Mouse (Mus musculus): ENCODE results near the gene Zcchc24. TPM values are rescaled to one million over a fixed set of nuclear protein-coding genes. Genes with fewer than 3 reads are reported as not detected.

Gene Zcchc24
- polyA plus RNA-seq, 1 experiment from 2014 or later = 11.3 TPM

DNA sequence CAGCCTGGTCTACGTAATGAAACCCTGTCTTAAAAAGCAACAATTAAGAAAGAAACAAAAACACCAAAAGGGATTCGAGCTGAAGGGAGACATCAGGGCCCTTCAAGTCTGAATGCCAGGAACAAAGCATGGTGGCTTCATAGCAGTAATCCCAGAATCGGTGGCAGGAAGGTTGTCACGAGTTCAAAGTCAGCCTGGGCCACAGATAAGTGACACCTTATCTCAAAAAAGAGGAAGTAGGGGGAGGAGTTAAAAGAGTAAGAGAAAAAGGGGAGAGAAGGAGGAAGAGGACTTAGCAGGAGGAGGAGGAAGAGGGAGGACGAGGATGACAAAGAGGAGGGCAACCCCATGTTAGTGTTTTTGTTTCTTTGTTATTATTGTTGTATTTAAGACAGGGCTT, 19.4 kb upstream of the Zcchc24 start:
- Histone ChIP-seq H3K4me1 (replicated peaks; ENCODE audit: control insufficient read depth, insufficient read depth, low read length) (no peaks in the 10 kb centered on the region), H3K27ac (ENCODE audit: low read depth, low read length) (no peak overlapping the region), H3K27me3 (replicated peaks; ENCODE audit: control insufficient read depth, insufficient read depth, low read length) (no peaks in the 10 kb centered on the region), H3K4me2 (no peak overlapping the region), H3K4me3 (ENCODE audit: low read depth, low read length) (no peak overlapping the region), H3K9me3 (ENCODE audit: control insufficient read depth, low read length) (no peaks in the 10 kb centered on the region), H3K36me3 (ENCODE audit: control insufficient read depth, insufficient read depth, low read length) (no peaks in the 10 kb centered on the region), H3K9ac (ENCODE audit: low read depth, low read length) (no peak overlapping the region)
- DNase-seq (ENCODE audit: low spot score) = no peak
- WGBS = 32% methylated on average over 5 of the region's 5 CpGs
- ATAC-seq (replicated peaks; ENCODE audit: low FRiP score) = no peak

DNA sequence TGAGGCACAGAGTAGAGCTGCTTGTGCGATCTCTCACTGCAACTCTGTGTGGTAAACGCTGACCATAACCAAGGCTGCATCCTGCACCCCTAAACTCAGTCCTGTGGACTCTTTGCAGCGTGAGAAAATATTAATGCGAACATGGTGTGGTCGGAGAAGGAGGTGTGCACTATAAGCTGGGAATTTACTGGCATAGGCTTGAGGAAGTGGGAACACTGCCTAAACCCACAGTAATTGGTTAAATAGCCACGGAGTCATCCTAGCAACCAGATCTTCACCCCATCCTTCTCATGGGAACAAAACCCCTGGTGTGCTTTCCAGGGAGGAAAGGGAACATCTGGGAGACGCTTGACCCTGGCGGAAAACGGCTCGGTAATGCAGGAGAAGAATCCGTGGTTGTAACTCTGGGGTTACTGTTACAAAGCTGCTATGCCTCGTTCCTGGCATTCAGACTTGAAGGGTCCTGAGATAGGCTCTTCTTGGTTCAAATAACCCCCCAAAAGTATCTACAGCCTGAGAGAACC, 18.6 kb upstream of the Zcchc24 start:
- peaks cover 5% of the 10 kb centered on the region; the same call in 1 of the 2 replicates for H3K4me1 ChIP-seq (replicated peaks; ENCODE audit: control insufficient read depth, insufficient read depth, low read length)
- DNase-seq (ENCODE audit: low spot score) (no peak), ATAC-seq (replicated peaks; ENCODE audit: low FRiP score) (no peak)
- no peak overlapping the region for H3K4me2 ChIP-seq
- H3K9ac ChIP-seq (ENCODE audit: low read depth, low read length) = no peak overlapping the region
- H3K27ac ChIP-seq (ENCODE audit: low read depth, low read length) = no peak overlapping the region
- no peak overlapping the region for H3K4me3 ChIP-seq (ENCODE audit: low read depth, low read length)
- no peaks in the 10 kb centered on the region for H3K36me3 ChIP-seq (ENCODE audit: control insufficient read depth, insufficient read depth, low read length)
- no peaks in the 10 kb centered on the region for H3K27me3 ChIP-seq (replicated peaks; ENCODE audit: control insufficient read depth, insufficient read depth, low read length)
- 82% methylated on average over 12 of the region's 12 CpGs for WGBS
- no peaks in the 10 kb centered on the region for H3K9me3 ChIP-seq (ENCODE audit: control insufficient read depth, low read length)

DNA sequence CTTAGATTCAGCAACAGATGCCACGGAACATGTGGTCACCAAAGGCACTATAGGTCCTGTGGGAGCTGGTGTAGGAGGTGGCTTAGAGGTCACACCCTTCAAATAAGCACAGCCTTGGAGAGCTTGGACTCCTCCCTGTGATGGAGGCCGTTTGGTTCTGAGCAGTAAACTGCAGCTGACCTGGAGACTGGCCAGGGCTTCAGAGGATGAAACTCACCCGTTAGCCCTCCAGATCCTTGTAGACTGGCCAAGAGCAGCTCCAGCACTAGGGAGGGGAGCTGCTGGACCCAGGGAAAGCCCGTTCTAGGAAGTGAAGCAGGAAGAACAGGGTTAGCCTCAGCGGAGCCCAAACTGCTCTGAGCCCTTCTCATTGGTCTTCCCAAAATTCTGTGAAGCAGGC, 18.1 kb upstream of the Zcchc24 start:
- H3K27ac ChIP-seq (ENCODE audit: low read depth, low read length) = no peak overlapping the region
- no peaks in the 10 kb centered on the region for H3K36me3 ChIP-seq (ENCODE audit: control insufficient read depth, insufficient read depth, low read length)
- WGBS = 51% methylated on average over 5 of the region's 5 CpGs
- no peak for ATAC-seq (replicated peaks; ENCODE audit: low FRiP score)
- H3K4me1 ChIP-seq (replicated peaks; ENCODE audit: control insufficient read depth, insufficient read depth, low read length) = peaks cover 8% of the 10 kb centered on the region; the same call in 1 of the 2 replicates
- H3K4me3 ChIP-seq (ENCODE audit: low read depth, low read length) = no peak overlapping the region
- no peak overlapping the region for H3K9ac ChIP-seq (ENCODE audit: low read depth, low read length)
- no peaks in the 10 kb centered on the region for H3K27me3 ChIP-seq (replicated peaks; ENCODE audit: control insufficient read depth, insufficient read depth, low read length)
- no peak for DNase-seq (ENCODE audit: low spot score)
- no peak overlapping the region for H3K4me2 ChIP-seq
- H3K9me3 ChIP-seq (ENCODE audit: control insufficient read depth, low read length) = no peaks in the 10 kb centered on the region

DNA sequence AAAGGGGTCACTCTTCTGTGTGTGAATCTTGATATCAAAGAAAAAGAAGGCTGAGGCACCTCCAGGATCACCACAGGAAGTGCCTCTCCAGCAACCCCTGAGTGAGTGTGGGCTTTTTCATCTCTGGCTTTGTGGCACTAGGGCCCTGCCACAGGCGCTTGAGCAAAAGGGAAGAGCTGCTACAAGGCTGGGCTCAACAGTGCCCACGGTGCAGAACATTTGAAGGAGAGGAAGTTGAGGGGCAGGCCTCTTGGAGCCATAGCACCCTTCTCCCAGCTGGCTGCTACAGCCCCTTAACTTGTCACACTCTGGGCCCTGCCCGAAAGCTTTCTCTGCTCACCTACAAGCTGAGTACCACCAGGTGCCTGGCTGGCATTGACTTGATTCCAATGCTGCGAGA, 16.4 kb upstream of the Zcchc24 start:
- no peaks in the 10 kb centered on the region for H3K27me3 ChIP-seq (replicated peaks; ENCODE audit: control insufficient read depth, insufficient read depth, low read length)
- DNase-seq (ENCODE audit: low spot score) (no peak), ATAC-seq (replicated peaks; ENCODE audit: low FRiP score) (no peak)
- no peak overlapping the region for H3K9ac ChIP-seq (ENCODE audit: low read depth, low read length)
- no peaks in the 10 kb centered on the region for H3K9me3 ChIP-seq (ENCODE audit: control insufficient read depth, low read length)
- H3K36me3 ChIP-seq (ENCODE audit: control insufficient read depth, insufficient read depth, low read length) = no peaks in the 10 kb centered on the region
- no peak overlapping the region for H3K27ac ChIP-seq (ENCODE audit: low read depth, low read length)
- WGBS = 82% methylated on average over 4 of the region's 4 CpGs
- no peak overlapping the region for H3K4me2 ChIP-seq
- no peak overlapping the region for H3K4me3 ChIP-seq (ENCODE audit: low read depth, low read length)
- peaks cover 8% of the 10 kb centered on the region; the same call in 1 of the 2 replicates for H3K4me1 ChIP-seq (replicated peaks; ENCODE audit: control insufficient read depth, insufficient read depth, low read length)

DNA sequence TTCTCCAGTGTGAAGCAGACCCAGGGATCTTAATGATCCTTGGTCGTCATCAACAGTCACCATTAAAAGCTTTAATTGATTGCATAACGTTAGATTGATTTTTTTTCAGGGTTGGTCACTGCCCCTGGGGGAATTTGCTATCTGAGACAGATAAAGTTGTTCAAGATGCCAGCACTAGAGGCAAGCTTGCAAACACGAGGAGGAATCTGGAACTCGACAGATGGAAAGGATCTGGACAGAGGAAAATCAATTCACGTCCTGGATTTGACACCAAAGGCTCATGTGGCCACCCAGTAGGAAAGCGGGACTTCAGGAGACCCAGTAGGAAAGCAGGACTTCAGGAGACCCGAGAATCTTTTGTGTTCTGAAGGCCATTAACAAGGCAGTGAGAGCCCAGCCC, 14.4 kb upstream of the Zcchc24 start:
- Histone ChIP-seq H3K4me2 (no peak overlapping the region), H3K9ac (ENCODE audit: low read depth, low read length) (no peak overlapping the region), H3K4me1 (replicated peaks; ENCODE audit: control insufficient read depth, insufficient read depth, low read length) (peaks cover 8% of the 10 kb centered on the region; the same call in 1 of the 2 replicates), H3K36me3 (ENCODE audit: control insufficient read depth, insufficient read depth, low read length) (no peaks in the 10 kb centered on the region), H3K27ac (ENCODE audit: low read depth, low read length) (no peak overlapping the region), H3K9me3 (ENCODE audit: control insufficient read depth, low read length) (no peaks in the 10 kb centered on the region), H3K4me3 (ENCODE audit: low read depth, low read length) (no peak overlapping the region), H3K27me3 (replicated peaks; ENCODE audit: control insufficient read depth, insufficient read depth, low read length) (no peaks in the 10 kb centered on the region)
- ATAC-seq (replicated peaks; ENCODE audit: low FRiP score) = no peak
- WGBS = 37% methylated on average over 7 of the region's 7 CpGs
- DNase-seq (ENCODE audit: low spot score) = no peak

DNA sequence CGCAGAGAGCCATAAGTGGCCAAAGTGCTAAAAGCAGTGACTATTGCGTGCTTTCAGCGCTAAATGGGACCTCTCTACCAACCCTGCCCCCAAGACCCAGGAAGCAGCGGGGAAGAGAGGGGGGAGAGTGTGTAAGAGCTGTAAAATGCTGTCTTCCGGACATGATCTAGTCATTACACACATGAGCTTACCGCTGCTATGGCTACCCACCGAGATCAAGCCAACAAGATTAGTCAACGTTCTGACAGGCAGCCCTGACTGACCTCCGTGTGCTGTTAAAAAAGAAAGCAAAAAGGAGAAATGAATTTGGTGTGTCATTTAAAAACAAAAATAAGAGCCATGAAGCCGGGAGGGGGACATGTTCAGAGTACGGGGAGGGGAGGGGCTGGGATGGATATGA, 11.8 kb upstream of the Zcchc24 start:
- WGBS = 80% methylated on average over 11 of the region's 11 CpGs
- no peak overlapping the region for H3K27ac ChIP-seq (ENCODE audit: low read depth, low read length)
- DNase-seq (ENCODE audit: low spot score) (no peak), ATAC-seq (replicated peaks; ENCODE audit: low FRiP score) (no peak)
- H3K4me3 ChIP-seq (ENCODE audit: low read depth, low read length) = no peak overlapping the region
- no peak overlapping the region for H3K9ac ChIP-seq (ENCODE audit: low read depth, low read length)
- H3K9me3 ChIP-seq (ENCODE audit: control insufficient read depth, low read length) = no peaks in the 10 kb centered on the region
- H3K36me3 ChIP-seq (ENCODE audit: control insufficient read depth, insufficient read depth, low read length) = no peaks in the 10 kb centered on the region
- peaks cover 8% of the 10 kb centered on the region; the same call in 1 of the 2 replicates for H3K4me1 ChIP-seq (replicated peaks; ENCODE audit: control insufficient read depth, insufficient read depth, low read length)
- H3K27me3 ChIP-seq (replicated peaks; ENCODE audit: control insufficient read depth, insufficient read depth, low read length) = no peaks in the 10 kb centered on the region
- H3K4me2 ChIP-seq = no peak overlapping the region

DNA sequence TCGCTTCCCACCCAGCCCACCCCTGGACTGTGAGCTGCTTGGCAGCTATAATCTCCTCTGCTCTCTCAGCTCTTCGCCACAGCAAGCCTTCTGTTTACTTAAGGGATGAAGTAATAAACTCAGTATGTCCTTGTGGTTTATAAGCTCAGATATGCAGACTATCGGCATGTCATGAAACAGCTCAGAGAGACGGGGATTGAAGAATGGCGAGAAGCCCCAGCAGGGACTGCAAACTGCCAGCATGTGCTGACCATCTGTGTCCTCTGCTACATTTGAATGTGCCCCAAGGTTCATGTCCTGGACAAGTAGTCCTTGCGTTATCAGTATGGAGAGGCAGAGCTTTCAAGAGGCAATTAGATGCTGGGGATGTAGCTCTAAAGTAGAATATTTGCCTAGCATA, 7.5 kb upstream of the Zcchc24 start:
- peaks cover 15% of the 10 kb centered on the region for H3K4me1 ChIP-seq (replicated peaks; ENCODE audit: control insufficient read depth, insufficient read depth, low read length)
- H3K9me3 ChIP-seq (ENCODE audit: control insufficient read depth, low read length) = no peaks in the 10 kb centered on the region
- H3K4me2 ChIP-seq = no peak overlapping the region
- WGBS = 59% methylated on average over 6 of the region's 6 CpGs
- no peak overlapping the region for H3K4me3 ChIP-seq (ENCODE audit: low read depth, low read length)
- no peak for DNase-seq (ENCODE audit: low spot score)
- no peaks in the 10 kb centered on the region for H3K36me3 ChIP-seq (ENCODE audit: control insufficient read depth, insufficient read depth, low read length)
- H3K27ac ChIP-seq (ENCODE audit: low read depth, low read length) = no peak overlapping the region
- H3K27me3 ChIP-seq (replicated peaks; ENCODE audit: control insufficient read depth, insufficient read depth, low read length) = no peaks in the 10 kb centered on the region
- no peak for ATAC-seq (replicated peaks; ENCODE audit: low FRiP score)
- H3K9ac ChIP-seq (ENCODE audit: low read depth, low read length) = no peak overlapping the region

DNA sequence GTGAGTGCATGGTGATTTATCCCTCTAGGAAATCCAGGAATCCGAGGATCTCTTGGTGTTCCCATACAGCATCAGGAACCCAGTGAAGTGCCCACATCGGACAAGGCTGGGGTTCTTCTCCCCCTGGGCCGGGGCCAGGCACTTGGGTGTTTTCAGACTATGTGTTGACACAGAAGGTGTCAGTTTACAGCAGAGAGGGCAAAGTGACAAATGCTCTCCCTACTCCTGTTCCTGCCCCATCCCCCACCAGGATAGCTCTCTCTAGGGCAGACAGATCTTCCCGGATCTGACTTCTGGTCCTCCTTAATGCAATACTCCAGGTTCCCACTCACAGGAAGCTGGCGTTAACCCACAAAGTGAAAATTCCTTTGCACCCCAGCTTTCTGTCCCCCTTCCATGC, 5.3 kb upstream of the Zcchc24 start:
- Histone ChIP-seq H3K4me1 (replicated peaks; ENCODE audit: control insufficient read depth, insufficient read depth, low read length) (peaks cover 18% of the 10 kb centered on the region), H3K27me3 (replicated peaks; ENCODE audit: control insufficient read depth, insufficient read depth, low read length) (no peaks in the 10 kb centered on the region), H3K27ac (ENCODE audit: low read depth, low read length) (no peak overlapping the region), H3K9me3 (ENCODE audit: control insufficient read depth, low read length) (no peaks in the 10 kb centered on the region), H3K36me3 (ENCODE audit: control insufficient read depth, insufficient read depth, low read length) (no peaks in the 10 kb centered on the region), H3K4me3 (ENCODE audit: low read depth, low read length) (no peak overlapping the region), H3K9ac (ENCODE audit: low read depth, low read length) (no peak overlapping the region), H3K4me2 (no peak overlapping the region)
- ATAC-seq (replicated peaks; ENCODE audit: low FRiP score) (0 out of 2 replicates have a peak, but pooled peaks have one; percentile 33), DNase-seq (ENCODE audit: low spot score) (no peak)
- WGBS = 26% methylated on average over 5 of the region's 5 CpGs

DNA sequence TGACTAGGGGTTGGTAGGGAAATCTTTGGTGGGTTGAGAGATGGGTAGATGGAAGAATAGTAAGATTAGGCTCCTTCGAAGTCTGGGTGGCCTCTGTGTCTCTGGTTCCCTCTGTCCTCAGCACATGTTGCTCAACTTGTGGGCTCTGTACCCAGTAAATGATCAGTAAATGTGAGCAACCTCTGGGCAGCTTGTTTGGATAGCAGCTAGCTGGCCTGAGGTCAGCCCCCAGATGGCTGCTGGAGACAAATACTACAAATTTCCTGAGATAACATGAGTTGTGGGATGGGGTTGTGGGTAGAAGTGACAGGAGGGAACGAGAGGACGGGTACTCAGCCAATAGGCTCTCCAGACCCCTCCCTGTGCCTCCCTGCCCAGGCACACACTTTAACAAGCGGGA, 4.2 kb upstream of the Zcchc24 start:
- no peak overlapping the region for H3K27ac ChIP-seq (ENCODE audit: low read depth, low read length)
- WGBS = 19% methylated on average over 4 of the region's 4 CpGs
- DNase-seq (ENCODE audit: low spot score) = no peak

More for the DNA sequence above, 4.2 kb upstream of the Zcchc24 start:
- Histone ChIP-seq H3K4me1 (replicated peaks; ENCODE audit: control insufficient read depth, insufficient read depth, low read length) (peaks cover 18% of the 10 kb centered on the region), H3K36me3 (ENCODE audit: control insufficient read depth, insufficient read depth, low read length) (no peaks in the 10 kb centered on the region), H3K9me3 (ENCODE audit: control insufficient read depth, low read length) (no peaks in the 10 kb centered on the region), H3K9ac (ENCODE audit: low read depth, low read length) (no peak overlapping the region), H3K4me2 (no peak overlapping the region), H3K4me3 (ENCODE audit: low read depth, low read length) (no peak overlapping the region), H3K27me3 (replicated peaks; ENCODE audit: control insufficient read depth, insufficient read depth, low read length) (no peaks in the 10 kb centered on the region)
- ATAC-seq (replicated peaks; ENCODE audit: low FRiP score) = no peak
